Mouse (Mus musculus) heart, adult 2 months (tissue): ENCODE measurements around the gene Gm49336.

Experiments used
- CTCF ChIP-seq: fragments of 200-600 bp; IDR thresholded peaks from 2 replicates; pipeline ENCODE4 v1.8.1; 2022; ENCODE audit warnings: antibody characterized with exemption, mild to moderate bottlenecking, moderate library complexity
- EP300 ChIP-seq: fragments of 200-500 bp; IDR thresholded peaks from 2 replicates; pipeline ENCODE4 v1.6.1; 2011; ENCODE audit warnings: low read depth, low read length, control low read depth; ENCODE audit not compliant: insufficient read depth

- TF ChIP-seq CTCF (no peak), EP300 (no peak)
Measured at GRCm38 (mm10) chr14:60170845-60171610, 80.3 kb downstream of the Gm49336 start.
